Mouse (Mus musculus) limb, embryonic 15.5 days (tissue): Measurements from ENCODE around the gene Gtf2h3. TPM values are rescaled to one million over a fixed set of nuclear protein-coding genes. Genes with fewer than 3 reads are reported as not detected.
"Not testable (repeated sequence)": the region's sequence is repeated elsewhere in the genome, so short reads cannot be mapped to it uniquely, and the experiment has no call there.

Source experiments
- ATAC-seq: fragments of 200-750 bp; cut with Nextera tagmentation; 2 replicates; pipeline ENCODE4 v1.8.0; 2017; ENCODE audit warnings: low read depth, moderate TSS enrichment; ENCODE audit not compliant: insufficient number of reproducible peaks, low FRiP score, low TSS enrichment
- H3K27ac ChIP-seq: fragments of 300-500 bp; sonication (generic); 2 replicates; pipeline ENCODE4 v1.5.1; 2015; ENCODE audit warnings: moderate library complexity, mild to moderate bottlenecking, inconsistent platforms
- H3K27me3 ChIP-seq: fragments of 300-500 bp; sonication (generic); 2 replicates; pipeline ENCODE4 v1.6.1; 2015; ENCODE audit warnings: inconsistent platforms
- H3K36me3 ChIP-seq: fragments of 300-500 bp; sonication (generic); 2 replicates; pipeline ENCODE4 v1.6.1; 2015; ENCODE audit warnings: inconsistent platforms
- H3K4me1 ChIP-seq: fragments of 300-500 bp; sonication (generic); 2 replicates; pipeline ENCODE4 v1.6.1; 2015; ENCODE audit warnings: inconsistent platforms
- H3K4me2 ChIP-seq: fragments of 300-500 bp; sonication (generic); 2 replicates; pipeline ENCODE4 v1.6.1; 2015; ENCODE audit warnings: mild to moderate bottlenecking, inconsistent platforms
- H3K4me3 ChIP-seq: fragments of 300-500 bp; sonication (generic); 2 replicates; pipeline ENCODE4 v1.5.1; 2015; ENCODE audit warnings: mild to moderate bottlenecking, inconsistent platforms
- H3K9ac ChIP-seq: fragments of 300-500 bp; sonication (generic); 2 replicates; pipeline ENCODE4 v1.6.1; 2015; ENCODE audit warnings: inconsistent platforms
- H3K9me3 ChIP-seq: fragments of 300-500 bp; sonication (generic); 2 replicates; pipeline ENCODE4 v1.6.1; 2016; ENCODE audit warnings: inconsistent platforms
- WGBS: fragments of 180-500 bp; shearing (Covaris S2); methylation state at CpG from one replicate; pipeline ENCODE4 v1.1.7; 2015; 5-methylcytosine and 5-hydroxymethylcytosine counted together
- polyA plus RNA-seq: library from polyadenylated mRNA; unstranded; fragments of >200 nt; fragmentation: Nextera tagmentation; extraction: Ambion mirVana; gene quantifications from 2 replicates; pipeline ENCODE4 v1.2.1, GENCODE M21; 2015

Gtf2h3 gene
- polyA plus RNA-seq, 1 experiment from 2014 or later, result 57.1 TPM

GRCm38 (mm10) chr5:124624291-124624690, 45.4 kb downstream of the Gtf2h3 start:
- H3K36me3 ChIP-seq, result no peaks in the 10 kb centered on the region
- no peaks in the 10 kb centered on the region for H3K27me3 ChIP-seq
- WGBS, result 81% methylated on average over 9 of the region's 9 CpGs
- H3K4me1 ChIP-seq, result peaks cover 7% of the 10 kb centered on the region
- H3K27ac ChIP-seq, result no peak overlapping the region
- no peak overlapping the region for H3K9ac ChIP-seq
- no peak for ATAC-seq
- no peaks in the 10 kb centered on the region for H3K9me3 ChIP-seq
- H3K4me3 ChIP-seq, result no peak overlapping the region
- no peak overlapping the region for H3K4me2 ChIP-seq

- H3K27ac ChIP-seq, result peak within 1 kb of the TSS; percentile 87
- peaks cover 18% of the 10 kb centered on the region for H3K4me1 ChIP-seq
- peak within 1 kb of the TSS; percentile 86 for H3K4me2 ChIP-seq
- peak; percentile 91 for ATAC-seq
- no peaks in the 10 kb centered on the region for H3K9me3 ChIP-seq
- no peaks in the 10 kb centered on the region for H3K27me3 ChIP-seq
- peak within 1 kb of the TSS; percentile 92 for H3K4me3 ChIP-seq
- H3K9ac ChIP-seq, result peak within 1 kb of the TSS; percentile 77
- H3K36me3 ChIP-seq, result 0 out of 2 replicates have a peak, but pooled peaks cover 3% of the 10 kb centered on the region
- under 1% methylated on average over 56 of the region's 58 CpGs for WGBS
Observed at GRCm38 (mm10) chr5:124628448-124629363, 49.8 kb downstream of the Gtf2h3 start, which contains the start of gene Atp6v0a2. Atp6v0a2 (plus strand) TSS chr5:124628576.

GRCm38 (mm10) chr5:124629641-124630040, 50.7 kb downstream of the Gtf2h3 start:
- WGBS, result 11% methylated on average over 11 of the region's 11 CpGs

GRCm38 (mm10) chr5:124631685-124632084, 52.7 kb downstream of the Gtf2h3 start:
- 91% methylated on average over 11 of the region's 11 CpGs for WGBS
- H3K27ac ChIP-seq, result no peak overlapping the region
- H3K4me2 ChIP-seq, result no peak overlapping the region
- peaks cover 29% of the 10 kb centered on the region for H3K36me3 ChIP-seq
- H3K4me3 ChIP-seq, result no peak overlapping the region
- no peak for ATAC-seq
- peaks cover 18% of the 10 kb centered on the region for H3K4me1 ChIP-seq
- H3K9me3 ChIP-seq, result no peaks in the 10 kb centered on the region
- no peaks in the 10 kb centered on the region for H3K27me3 ChIP-seq
- no peak overlapping the region for H3K9ac ChIP-seq

More at GRCm38 (mm10) chr5:124629641-124630040, 50.7 kb downstream of the Gtf2h3 start:
- peak overlapping the region; percentile 92 for H3K4me3 ChIP-seq
- ATAC-seq, result no peak
- H3K27me3 ChIP-seq, result no peaks in the 10 kb centered on the region
- H3K9me3 ChIP-seq, result no peaks in the 10 kb centered on the region
- peak overlapping the region; percentile 77 for H3K9ac ChIP-seq
- H3K36me3 ChIP-seq, result peaks cover 10% of the 10 kb centered on the region
- peak overlapping the region; percentile 86 for H3K4me2 ChIP-seq
- peaks cover 18% of the 10 kb centered on the region for H3K4me1 ChIP-seq
- peak overlapping the region; percentile 30; the same call in 1 of the 2 replicates for H3K27ac ChIP-seq

GRCm38 (mm10) chr5:124632461-124632860, 53.5 kb downstream of the Gtf2h3 start:
- no peaks in the 10 kb centered on the region for H3K27me3 ChIP-seq
- H3K9me3 ChIP-seq, result no peaks in the 10 kb centered on the region
- peaks cover 36% of the 10 kb centered on the region for H3K36me3 ChIP-seq
- H3K4me1 ChIP-seq, result peaks cover 18% of the 10 kb centered on the region
- no peak overlapping the region for H3K27ac ChIP-seq
- no peak overlapping the region for H3K4me2 ChIP-seq
- no peak overlapping the region for H3K9ac ChIP-seq
- 58% methylated on average over 5 of the region's 5 CpGs for WGBS
- no peak overlapping the region for H3K4me3 ChIP-seq
- no peak for ATAC-seq

GRCm38 (mm10) chr5:124633425-124633824, 54.5 kb downstream of the Gtf2h3 start:
- Histone ChIP-seq H3K9me3 (no peaks in the 10 kb centered on the region), H3K4me3 (no peak overlapping the region), H3K36me3 (peaks cover 44% of the 10 kb centered on the region), H3K4me2 (no peak overlapping the region), H3K27me3 (no peaks in the 10 kb centered on the region), H3K27ac (no peak overlapping the region), H3K4me1 (peaks cover 11% of the 10 kb centered on the region), H3K9ac (no peak overlapping the region)
- no peak for ATAC-seq
- WGBS, result 66% methylated on average over 2 of the region's 2 CpGs

GRCm38 (mm10) chr5:124635068-124635467, 56.1 kb downstream of the Gtf2h3 start:
- ATAC-seq, H3K4me3 ChIP-seq, H3K9ac ChIP-seq, H3K4me1 ChIP-seq, H3K27me3 ChIP-seq, H3K4me2 ChIP-seq, H3K27ac ChIP-seq, H3K9me3 ChIP-seq: not testable (repeated sequence)
- WGBS, result 83% methylated on average over 4 of the region's 4 CpGs
- H3K36me3 ChIP-seq, result peaks cover 61% of the 10 kb centered on the region

- H3K9ac ChIP-seq, result no peak overlapping the region
- H3K27me3 ChIP-seq, result no peaks in the 10 kb centered on the region
- peaks cover 65% of the 10 kb centered on the region for H3K36me3 ChIP-seq
- H3K9me3 ChIP-seq, result no peaks in the 10 kb centered on the region
- no peak overlapping the region for H3K4me2 ChIP-seq
- H3K4me1 ChIP-seq, result no peaks in the 10 kb centered on the region
- 0 out of 2 replicates have a peak, but pooled peaks have one; percentile 13 for ATAC-seq
- H3K4me3 ChIP-seq, result no peak overlapping the region
- 0 out of 2 replicates have a peak overlapping the region, but pooled peaks have one; percentile 38 for H3K27ac ChIP-seq
- 90% methylated on average over 3 of the region's 3 CpGs for WGBS
Observed at GRCm38 (mm10) chr5:124636139-124636538, 57.2 kb downstream of the Gtf2h3 start.

- no peaks in the 10 kb centered on the region for H3K27me3 ChIP-seq
- WGBS, result 90% methylated on average over 4 of the region's 4 CpGs
Observed at GRCm38 (mm10) chr5:124636694-124637093, 57.8 kb downstream of the Gtf2h3 start.

GRCm38 (mm10) chr5:124637300-124637699, 58.4 kb downstream of the Gtf2h3 start:
- Histone ChIP-seq H3K4me3 (no peak overlapping the region), H3K36me3 (peaks cover 77% of the 10 kb centered on the region), H3K4me1 (no peaks in the 10 kb centered on the region), H3K9me3 (no peaks in the 10 kb centered on the region), H3K9ac (no peak overlapping the region), H3K27me3 (no peaks in the 10 kb centered on the region), H3K4me2 (no peak overlapping the region), H3K27ac (no peak overlapping the region)
- ATAC-seq, result no peak
- 81% methylated on average over 11 of the region's 11 CpGs for WGBS

More at GRCm38 (mm10) chr5:124636694-124637093, 57.8 kb downstream of the Gtf2h3 start:
- Histone ChIP-seq H3K4me3 (no peak overlapping the region), H3K27ac (peak overlapping the region; percentile 38; the same call in 1 of the 2 replicates), H3K9me3 (no peaks in the 10 kb centered on the region), H3K4me2 (no peak overlapping the region), H3K4me1 (no peaks in the 10 kb centered on the region), H3K36me3 (peaks cover 71% of the 10 kb centered on the region), H3K9ac (no peak overlapping the region)
- no peak for ATAC-seq

GRCm38 (mm10) chr5:124637836-124638235, 58.9 kb downstream of the Gtf2h3 start:
- Histone ChIP-seq H3K27me3 (no peaks in the 10 kb centered on the region), H3K36me3 (peaks cover 82% of the 10 kb centered on the region), H3K27ac (no peak overlapping the region), H3K9me3 (no peaks in the 10 kb centered on the region), H3K4me2 (no peak overlapping the region), H3K9ac (no peak overlapping the region), H3K4me1 (no peaks in the 10 kb centered on the region), H3K4me3 (no peak overlapping the region)
- ATAC-seq, result no peak
- 97% methylated on average over 13 of the region's 13 CpGs for WGBS
